Mouse (Mus musculus) ovary, postnatal 36 days (tissue): ENCODE measurements around the gene Cryzl1.

Source experiments
- DNase-seq: peaks from one replicate; pipeline ENCODE4 v3.0.0; 2022; ENCODE audit warnings: low spot score, mixed read lengths

The Cryzl1 gene

GRCm38 (mm10) chr16:91740184-91740917, 11.6 kb upstream of the Cryzl1 start:
- no peak for DNase-seq

- DNase-seq = no peak
Measured at GRCm38 (mm10) chr16:91738505-91738904, 9.7 kb upstream of the Cryzl1 start.

DNA sequence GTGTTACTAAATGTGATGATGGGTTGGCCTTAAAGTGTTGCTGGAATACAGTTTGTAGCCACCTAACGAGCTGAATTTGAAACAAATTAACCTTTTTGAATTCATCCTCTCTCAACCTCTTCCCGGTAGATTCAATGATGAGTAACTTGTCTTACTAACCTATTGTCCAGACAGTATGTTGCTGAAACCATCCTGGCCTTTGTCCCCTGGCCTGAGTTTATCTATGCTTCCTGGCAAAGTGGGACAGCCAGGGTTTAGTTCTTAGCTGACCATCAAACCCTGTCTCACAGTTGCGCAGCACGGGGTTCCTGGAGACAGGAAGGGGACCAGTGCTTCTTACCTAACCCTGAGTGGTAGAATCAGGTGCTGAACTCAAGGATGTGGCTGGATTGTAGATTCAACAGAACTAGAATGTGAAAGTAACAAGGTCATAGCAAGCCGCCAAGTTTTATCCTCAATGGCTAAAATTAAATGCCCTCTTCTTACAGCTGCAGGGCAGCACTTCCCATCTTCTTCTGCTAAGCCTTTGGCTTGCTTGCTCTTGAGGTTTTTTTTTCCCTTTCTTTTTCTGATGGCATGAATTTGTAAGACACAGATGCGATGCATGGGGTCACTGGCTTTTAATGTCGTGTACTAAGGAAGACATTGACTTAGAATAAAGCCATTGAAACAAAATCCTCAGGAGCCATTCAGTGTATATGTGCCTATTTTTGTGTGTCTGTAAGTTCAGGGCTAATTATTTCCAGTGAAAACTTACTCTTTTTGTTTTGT, 7.5 kb upstream of the Cryzl1 start:
- no peak for DNase-seq

- DNase-seq = no peak
Measured at GRCm38 (mm10) chr16:91734771-91735170, 6.0 kb upstream of the Cryzl1 start.

- no peak for DNase-seq
Measured at GRCm38 (mm10) chr16:91732816-91733215, 4.0 kb upstream of the Cryzl1 start.

DNA sequence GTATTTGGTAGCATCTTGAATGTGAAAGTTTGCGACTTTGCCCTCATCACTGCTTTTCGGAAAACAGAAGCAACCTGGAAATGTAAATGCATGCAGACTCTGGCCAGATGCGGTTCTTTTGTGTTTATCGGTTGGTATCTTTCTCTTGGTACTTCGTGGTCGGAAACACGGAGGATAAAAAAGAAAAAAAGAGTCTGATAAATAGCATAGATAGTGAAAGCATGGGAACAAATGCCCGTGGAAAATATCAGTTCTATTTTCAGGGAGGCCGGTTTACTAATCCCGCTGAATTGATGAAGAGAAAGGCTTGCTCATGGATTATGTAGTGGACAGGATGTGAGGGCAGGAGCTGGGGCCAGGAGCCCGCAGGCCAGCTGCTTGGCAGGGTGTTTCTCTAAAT, 1.7 kb upstream of the Cryzl1 start:
- DNase-seq = no peak

GRCm38 (mm10) chr16:91729821-91730441, 1.2 kb upstream of the Cryzl1 start:
- DNase-seq = peak; percentile 57

DNA sequence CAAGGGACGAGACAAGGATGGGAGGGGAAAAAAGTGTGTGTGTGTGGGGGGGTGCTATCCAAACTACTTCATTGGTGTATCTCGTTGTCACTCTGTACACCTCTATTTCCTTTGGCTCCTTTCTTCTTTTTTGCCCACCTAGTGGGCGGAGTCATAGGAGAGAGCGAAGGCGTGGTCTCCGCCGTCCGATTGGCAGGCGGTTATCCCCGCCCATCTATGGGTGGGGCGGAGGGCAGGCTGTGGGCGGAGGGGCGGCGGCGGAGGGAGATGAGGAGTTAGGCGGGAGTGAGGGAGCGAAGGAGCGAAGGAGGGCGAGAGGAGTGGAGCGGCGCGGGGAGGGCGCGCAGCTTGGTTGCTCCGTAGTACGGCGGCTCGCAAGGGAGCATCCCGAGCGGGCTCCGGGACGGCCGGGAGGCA, 299 bp upstream of the Cryzl1 start, which contains the start of gene Itsn1:
Gene Itsn1 (plus strand): TSS at position 216 of the 417 bp plus-strand sequence.
- DNase-seq = peak; percentile 99

- no peak for DNase-seq
Measured at GRCm38 (mm10) chr16:91727433-91727832, 1.3 kb downstream of the Cryzl1 start.

GRCm38 (mm10) chr16:91724247-91724646, 4.5 kb downstream of the Cryzl1 start:
- peak; percentile 54 for DNase-seq

DNA sequence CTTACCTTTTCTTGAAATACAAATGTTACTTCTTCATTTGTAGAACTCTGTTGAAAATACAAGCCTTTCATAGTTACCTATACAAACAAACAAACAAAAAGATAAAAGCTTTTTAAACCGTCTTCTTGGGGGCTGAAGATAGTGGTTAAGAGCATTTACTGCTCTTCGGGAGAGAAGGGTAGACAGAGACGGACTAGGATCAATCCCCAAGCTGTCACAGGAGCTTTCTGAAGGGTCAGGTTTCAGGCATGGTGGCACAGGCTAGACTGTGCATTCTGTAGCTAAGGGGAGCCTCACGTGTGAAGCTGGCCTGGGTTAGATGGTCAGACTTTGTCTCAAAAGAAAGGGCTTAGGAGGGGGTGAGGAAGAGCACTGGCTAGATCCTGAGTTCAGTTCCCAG, 11.4 kb downstream of the Cryzl1 start:
- no peak for DNase-seq

DNA sequence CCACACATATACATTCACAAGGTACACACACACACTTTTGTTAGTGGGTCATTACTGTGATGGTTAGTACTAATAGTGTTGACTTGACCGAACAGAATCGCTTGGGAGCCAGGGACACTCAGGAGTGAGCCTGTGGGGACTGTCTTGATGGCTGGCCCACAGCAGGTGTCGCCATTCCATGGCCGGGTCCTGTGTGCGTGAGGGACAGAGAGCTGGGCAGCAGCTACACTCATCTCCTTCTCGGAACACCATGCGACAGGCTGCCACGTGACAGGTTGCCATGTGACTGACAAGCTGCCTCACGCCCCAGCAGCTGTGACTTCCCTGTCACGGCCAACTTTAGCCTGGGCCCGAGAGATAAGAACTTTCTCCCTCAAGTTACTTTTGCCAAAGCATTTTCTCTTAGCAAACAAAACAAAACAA, 11.8 kb downstream of the Cryzl1 start:
- no peak for DNase-seq

DNA sequence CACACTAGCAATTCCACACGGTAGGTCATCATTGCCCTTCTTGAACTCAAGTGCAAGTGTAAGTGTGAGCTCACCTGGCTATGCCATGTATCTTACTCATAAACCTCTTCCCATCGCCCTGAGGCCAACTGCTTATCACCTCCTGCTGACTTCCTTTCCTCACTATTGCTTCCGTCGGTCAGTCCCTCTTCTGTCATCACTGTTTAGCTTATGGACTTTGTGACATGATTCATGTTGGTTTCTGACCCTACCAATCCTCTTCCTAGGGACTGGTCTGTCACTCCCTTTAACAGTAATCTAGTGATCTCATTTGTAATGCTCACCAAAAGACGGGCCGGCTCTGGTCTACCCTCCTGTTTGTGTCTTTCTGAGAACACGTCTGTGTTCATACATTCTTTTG, 18.5 kb downstream of the Cryzl1 start:
- DNase-seq = no peak

GRCm38 (mm10) chr16:91704603-91705340, 24.0 kb downstream of the Cryzl1 start:
- no peak for DNase-seq

- DNase-seq = no peak
Measured at GRCm38 (mm10) chr16:91702771-91703188, 26.0 kb downstream of the Cryzl1 start.

DNA sequence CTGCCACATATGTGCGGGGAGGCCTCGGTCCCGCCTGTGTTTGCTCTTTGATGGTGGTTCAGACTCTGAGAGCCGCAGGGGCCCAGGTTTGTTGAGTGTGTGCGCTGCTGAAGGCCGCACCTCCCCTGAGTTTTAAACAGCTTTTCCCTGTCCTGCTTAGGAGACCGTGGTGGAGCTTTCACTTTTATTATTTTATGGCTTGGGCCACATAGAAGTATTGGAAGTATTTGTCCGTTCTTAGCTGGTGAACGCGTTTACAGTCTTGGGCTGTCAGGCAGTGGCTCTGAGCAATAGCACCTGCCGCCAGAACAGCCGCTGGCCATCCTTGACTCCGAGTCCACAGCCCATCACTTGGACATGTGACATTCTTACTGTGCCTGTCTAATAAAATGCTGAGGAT, 26.9 kb downstream of the Cryzl1 start:
- no peak for DNase-seq

GRCm38 (mm10) chr16:91698995-91699394, 29.8 kb downstream of the Cryzl1 start:
- no peak for DNase-seq

DNA sequence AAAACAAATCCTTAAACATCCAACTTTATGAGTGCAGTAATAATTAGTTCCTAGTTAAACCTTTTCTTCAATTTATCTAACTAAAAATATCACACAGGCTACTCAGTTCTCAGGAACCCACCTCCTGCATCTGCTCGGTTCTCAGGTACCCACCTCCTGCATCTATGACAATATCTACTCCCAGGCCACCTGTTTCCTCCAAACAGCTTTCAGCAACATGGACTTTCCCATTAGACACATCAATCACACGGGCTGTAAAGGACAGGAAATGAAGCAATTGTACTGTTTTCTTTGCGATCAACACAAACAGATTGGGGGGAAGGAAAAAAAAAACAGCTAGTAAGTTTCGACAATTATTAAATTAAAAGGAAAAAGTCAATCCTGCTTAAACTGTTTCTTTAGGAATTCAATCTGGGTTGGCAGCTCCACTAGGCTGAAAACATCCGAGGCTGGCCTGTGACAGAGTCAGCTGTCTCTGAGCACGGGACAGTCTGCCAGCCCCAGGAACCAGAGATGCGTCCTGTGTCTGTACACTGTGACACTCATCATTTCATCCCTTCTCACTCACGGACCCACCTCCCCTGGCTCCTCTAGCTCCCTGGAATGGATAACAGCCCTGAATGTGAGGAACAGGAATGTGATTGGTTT, 33.5 kb downstream of the Cryzl1 start:
- no peak for DNase-seq

GRCm38 (mm10) chr16:91694455-91695084, 34.2 kb downstream of the Cryzl1 start:
- DNase-seq = peak; percentile 72

- DNase-seq = no peak
Measured at GRCm38 (mm10) chr16:91689791-91690190, 39.0 kb downstream of the Cryzl1 start.
